Mouse (Mus musculus) liver, embryonic 14.5 days (tissue): ENCODE measurements around the gene Rnaseh1. TPM values are rescaled to one million over a fixed set of nuclear protein-coding genes. Genes with fewer than 3 reads are reported as not detected.

Experiments
- ATAC-seq: fragments of 200-750 bp; cut with Nextera tagmentation; 2 replicates; pipeline ENCODE4 v1.8.0; 2017; ENCODE audit warnings: moderate number of reproducible peaks, mild to moderate bottlenecking, moderate library complexity; ENCODE audit not compliant: insufficient read depth
- DNase-seq, 3 experiments: peaks; one replicate each; pipeline ENCODE4 v3.0.0-alpha.2; 2012 to 2013; ENCODE audit warnings: low read depth in 3 of 3, low spot score in 3 of 3
- H3K27ac ChIP-seq: fragments of 300-500 bp; sonication (generic); 2 replicates; pipeline ENCODE4 v1.5.1; 2014; ENCODE audit warnings: moderate library complexity, mild to moderate bottlenecking, control low read depth, inconsistent platforms
- H3K27me3 ChIP-seq: fragments of 300-500 bp; sonication (generic); 2 replicates; pipeline ENCODE4 v1.6.1; 2014; ENCODE audit warnings: mild to moderate bottlenecking, low read length, moderate library complexity; ENCODE audit not compliant: control insufficient read depth, insufficient read depth
- H3K36me3 ChIP-seq: fragments of 300-500 bp; sonication (generic); replicated peaks from 2 replicates; pipeline ENCODE4 v1.6.1; 2014; ENCODE audit warnings: low read depth; ENCODE audit not compliant: control insufficient read depth, insufficient read depth
- H3K4me1 ChIP-seq, 2 experiments: fragments of 200-500 bp in 1 of 2; fragments of 300-500 bp in 1 of 2; sonication (generic) in 1 of 2; replicated peaks; 2 replicates each; pipeline ENCODE4 v1.6.1; 2012 to 2014; ENCODE audit warnings: antibody characterized with exemption in 1 of 2, inconsistent platforms in 1 of 2, low read length in 1 of 2; ENCODE audit not compliant: control insufficient read depth in 2 of 2, insufficient read depth in 2 of 2
- H3K4me2 ChIP-seq: fragments of 300-500 bp; sonication (generic); 2 replicates; pipeline ENCODE4 v1.6.1; 2014; ENCODE audit warnings: low read depth, mild to moderate bottlenecking, control low read depth, moderate library complexity
- H3K4me3 ChIP-seq, 2 experiments: fragments of 200-500 bp in 1 of 2; fragments of 300-500 bp in 1 of 2; sonication (generic) in 1 of 2; 2 replicates each; pipeline ENCODE4 v1.5.1; 2012 to 2014; ENCODE audit warnings: low read depth in 2 of 2, low read length in 2 of 2, mild to moderate bottlenecking in 2 of 2, control low read depth in 1 of 2, inconsistent platforms in 1 of 2, moderate library complexity in 1 of 2; ENCODE audit not compliant: insufficient read depth in 1 of 2
- H3K9ac ChIP-seq: fragments of 300-500 bp; sonication (generic); replicated peaks from 2 replicates; pipeline ENCODE4 v1.6.1; 2014; ENCODE audit warnings: mild to moderate bottlenecking, control low read depth, moderate library complexity
- H3K9me3 ChIP-seq: fragments of 300-500 bp; sonication (generic); 2 replicates; pipeline ENCODE4 v1.6.1; 2016; ENCODE audit warnings: low read length, mixed read lengths; ENCODE audit not compliant: control insufficient read depth
- CTCF ChIP-seq: IDR thresholded peaks from 2 replicates; pipeline ENCODE4 v1.5.1; 2016; ENCODE audit warnings: antibody characterized with exemption, low read depth, control low read depth
- EP300 ChIP-seq: IDR thresholded peaks from 2 replicates; pipeline ENCODE4 v1.6.1; 2016; ENCODE audit warnings: antibody characterized with exemption, low read depth
- WGBS: fragments of 180-500 bp; shearing (Covaris S2); extraction: QIAGEN DNeasy Blood & Tissue Kit; methylation state at CpG from one replicate; pipeline ENCODE4 v1.1.7; 2014; ENCODE audit not compliant: insufficient replicate concordance; 5-methylcytosine and 5-hydroxymethylcytosine counted together
- polyA plus RNA-seq, 2 experiments: library from polyadenylated mRNA; depleted of rRNA in 1 of 2; stranded (reverse) in 1 of 2; unstranded in 1 of 2; fragments of >200 nt; fragmentation: Nextera tagmentation in 1 of 2; extraction: Ambion mirVana in 1 of 2; gene quantifications; 2 replicates each; pipeline versions ENCODE4 v1.2.1 to v1.2.3; 2012 to 2014

Gene Rnaseh1
- polyA plus RNA-seq, 2 experiments: 9.3 to 9.7 TPM

- peaks cover 4 to 15% of the 10 kb centered on the region in 2 experiments; a peak in 3 of 4 replicates for H3K4me1 ChIP-seq
- H3K4me3 ChIP-seq: peak within 1 kb of the TSS in 1 of 2 experiments; percentile 15; a peak in 1 of 4 replicates
- no peaks in the 10 kb centered on the region for H3K36me3 ChIP-seq
- no peak for ATAC-seq
- H3K27ac ChIP-seq: no peak within 1 kb of the TSS
- 19% methylated on average over 5 of the region's 5 CpGs for WGBS
- TF ChIP-seq CTCF: no peak
- H3K9me3 ChIP-seq: no peaks in the 10 kb centered on the region
- peak within 1 kb of the TSS; percentile 4; the same call in 1 of the 2 replicates for H3K4me2 ChIP-seq
- no peaks in the 10 kb centered on the region for H3K27me3 ChIP-seq
- DNase-seq: no peak
- no peak within 1 kb of the TSS for H3K9ac ChIP-seq
These were observed 26.2 kb upstream of the Rnaseh1 start, which contains the start of gene Colec11 for GRCm38 (mm10) chr12:28623195-28623594. Colec11 (minus strand) TSS chr12:28623377.

- 65% methylated on average over 2 of the region's 2 CpGs for WGBS
- H3K9ac ChIP-seq: no peak overlapping the region
- H3K4me2 ChIP-seq: no peak overlapping the region
- H3K4me1 ChIP-seq: peaks cover 4 to 17% of the 10 kb centered on the region in 2 experiments; a peak in 3 of 4 replicates
- TF ChIP-seq CTCF: no peak
- TF ChIP-seq EP300: no peak
- peaks cover 9% of the 10 kb centered on the region for H3K36me3 ChIP-seq
- no peaks in the 10 kb centered on the region for H3K9me3 ChIP-seq
- no peak overlapping the region for H3K4me3 ChIP-seq
- H3K27me3 ChIP-seq: no peaks in the 10 kb centered on the region
- no peak for DNase-seq
- no peak overlapping the region for H3K27ac ChIP-seq
- ATAC-seq: no peak
These were observed 25.2 kb upstream of the Rnaseh1 start for GRCm38 (mm10) chr12:28624251-28624650.

- TF ChIP-seq CTCF (no peak), EP300 (no peak)
- Histone ChIP-seq H3K9me3 (no peaks in the 10 kb centered on the region), H3K9ac (no peak overlapping the region), H3K27me3 (no peaks in the 10 kb centered on the region), H3K27ac (no peak overlapping the region), H3K4me3 (no peak overlapping the region), H3K4me1 (peaks cover 4 to 17% of the 10 kb centered on the region in 2 experiments; a peak in 3 of 4 replicates), H3K4me2 (no peak overlapping the region), H3K36me3 (peaks cover 20% of the 10 kb centered on the region)
- ATAC-seq (no peak), DNase-seq (no peak)
- 65% methylated on average over 7 of the region's 7 CpGs for whole genome bisulfite sequencing
These were observed 24.0 kb upstream of the Rnaseh1 start for GRCm38 (mm10) chr12:28625407-28625806.

- H3K4me2 ChIP-seq: no peak overlapping the region
- H3K4me3 ChIP-seq: no peak overlapping the region
- peaks cover 37% of the 10 kb centered on the region for H3K36me3 ChIP-seq
- DNase-seq (no peak), ATAC-seq (no peak)
- no peak overlapping the region for H3K9ac ChIP-seq
- peaks cover 1 to 11% of the 10 kb centered on the region in 2 experiments; a peak in 3 of 4 replicates for H3K4me1 ChIP-seq
- H3K9me3 ChIP-seq: no peaks in the 10 kb centered on the region
- no peak overlapping the region for H3K27ac ChIP-seq
- WGBS: 50% methylated on average over 4 of the region's 4 CpGs
- no peak for TF ChIP-seq CTCF
- TF ChIP-seq EP300: no peak
- no peaks in the 10 kb centered on the region for H3K27me3 ChIP-seq
These were observed 22.3 kb upstream of the Rnaseh1 start for GRCm38 (mm10) chr12:28627092-28627491.

GRCm38 (mm10) chr12:28628436-28628835 lies 21.0 kb upstream of the Rnaseh1 start:
- 71% methylated on average over 2 of the region's 2 CpGs for WGBS
- Histone ChIP-seq H3K27me3 (no peaks in the 10 kb centered on the region), H3K4me2 (no peak overlapping the region), H3K4me3 (no peak overlapping the region), H3K27ac (no peak overlapping the region), H3K9ac (no peak overlapping the region), H3K4me1 (peaks cover 0 to 16% of the 10 kb centered on the region in 2 experiments; a peak in 3 of 4 replicates), H3K9me3 (no peaks in the 10 kb centered on the region), H3K36me3 (peaks cover 51% of the 10 kb centered on the region)
- no peak for DNase-seq
- ATAC-seq: no peak
- no peak for TF ChIP-seq CTCF
- TF ChIP-seq EP300: no peak
